Mouse (Mus musculus) lung, embryonic 15.5 days (tissue): Measurements from ENCODE around the gene Sept9. TPM values are rescaled to one million over a fixed set of nuclear protein-coding genes. Genes with fewer than 3 reads are reported as not detected.

Experiments
- ATAC-seq: fragments of 200-750 bp; cut with Nextera tagmentation; 2 replicates; pipeline ENCODE4 v1.8.0; 2017; ENCODE audit warnings: moderate number of reproducible peaks, borderline replicate concordance; ENCODE audit not compliant: low FRiP score, low TSS enrichment; ENCODE audit errors: extremely low read depth
- H3K27ac ChIP-seq: fragments of 300-500 bp; sonication (generic); 2 replicates; pipeline ENCODE4 v1.5.1; 2015; ENCODE audit warnings: moderate library complexity, mild to moderate bottlenecking, inconsistent platforms
- H3K27me3 ChIP-seq: fragments of 300-500 bp; sonication (generic); 2 replicates; pipeline ENCODE4 v1.6.1; 2015; ENCODE audit warnings: inconsistent platforms
- H3K36me3 ChIP-seq: fragments of 300-500 bp; sonication (generic); 2 replicates; pipeline ENCODE4 v1.6.1; 2015; ENCODE audit warnings: inconsistent platforms
- H3K4me1 ChIP-seq: fragments of 300-500 bp; sonication (generic); 2 replicates; pipeline ENCODE4 v1.6.1; 2015; ENCODE audit warnings: inconsistent platforms
- H3K4me2 ChIP-seq: fragments of 300-500 bp; sonication (generic); 2 replicates; pipeline ENCODE4 v1.6.1; 2015; ENCODE audit warnings: inconsistent platforms, mild to moderate bottlenecking, moderate library complexity
- H3K4me3 ChIP-seq: fragments of 300-500 bp; sonication (generic); 2 replicates; pipeline ENCODE4 v1.5.1; 2015; ENCODE audit warnings: mild to moderate bottlenecking, inconsistent platforms
- H3K9ac ChIP-seq: fragments of 300-500 bp; sonication (generic); 2 replicates; pipeline ENCODE4 v1.6.1; 2015; ENCODE audit warnings: inconsistent platforms
- H3K9me3 ChIP-seq: fragments of 300-500 bp; sonication (generic); 2 replicates; pipeline ENCODE4 v1.6.1; 2016; ENCODE audit warnings: inconsistent platforms
- WGBS: fragments of 180-500 bp; shearing (Covaris S2); methylation state at CpG from one replicate; pipeline ENCODE4 v1.1.7; 2015; 5-methylcytosine and 5-hydroxymethylcytosine counted together
- polyA plus RNA-seq: library from polyadenylated mRNA; unstranded; fragments of >200 nt; fragmentation: Nextera tagmentation; extraction: Ambion mirVana; gene quantifications from 2 replicates; pipeline ENCODE4 v1.2.1, GENCODE M21; 2015

Sept9 gene
- polyA plus RNA-seq, 1 experiment from 2014 or later: 145 TPM

DNA sequence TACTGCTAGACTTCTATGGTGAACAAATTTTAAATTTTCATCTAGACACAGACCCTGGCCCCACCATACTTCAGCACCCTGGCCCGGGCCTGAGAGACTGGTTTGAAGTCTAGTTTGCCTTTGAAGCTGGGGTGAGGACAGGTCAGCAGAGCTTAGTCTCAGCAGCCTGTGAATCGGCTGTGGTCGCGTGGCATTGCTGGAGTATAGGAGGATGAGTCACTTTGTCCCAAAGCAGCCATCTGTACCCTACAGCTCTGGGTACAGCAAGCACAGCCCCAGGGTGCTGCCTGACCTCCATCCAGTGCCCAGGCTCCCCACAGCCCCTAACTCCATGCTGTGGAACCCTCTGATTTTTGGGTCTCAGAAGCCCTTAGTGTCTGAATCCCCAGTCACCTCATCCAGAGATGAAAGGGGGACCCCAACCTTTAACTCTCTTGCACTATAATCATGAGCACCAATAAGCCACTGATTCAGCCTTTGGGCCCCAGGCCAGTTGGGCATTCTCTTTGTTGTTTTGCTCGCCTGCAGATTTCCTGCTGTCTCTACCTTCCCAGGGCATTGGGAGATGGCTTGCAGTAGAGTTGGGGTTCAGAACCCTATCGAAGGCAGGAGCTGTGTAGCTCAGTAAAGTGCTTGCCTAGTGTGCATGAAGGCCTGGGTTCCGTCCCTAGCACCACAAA is 106.2 kb downstream of the Sept9 start:
- H3K9ac ChIP-seq: no peak overlapping the region
- WGBS: 79% methylated on average over 7 of the region's 7 CpGs
- no peaks in the 10 kb centered on the region for H3K9me3 ChIP-seq
- no peak overlapping the region for H3K4me3 ChIP-seq
- H3K27me3 ChIP-seq: no peaks in the 10 kb centered on the region
- no peak for ATAC-seq
- H3K36me3 ChIP-seq: 0 out of 2 replicates have a peak, but pooled peaks cover 9% of the 10 kb centered on the region
- H3K27ac ChIP-seq: no peak overlapping the region
- peaks cover 66% of the 10 kb centered on the region for H3K4me1 ChIP-seq
- H3K4me2 ChIP-seq: no peak overlapping the region

GRCm38 (mm10) chr11:117306311-117307088 is 107.0 kb downstream of the Sept9 start:
- H3K4me2 ChIP-seq: no peak overlapping the region
- 0 out of 2 replicates have a peak, but pooled peaks cover 7% of the 10 kb centered on the region for H3K36me3 ChIP-seq
- no peak overlapping the region for H3K4me3 ChIP-seq
- ATAC-seq: no peak
- peak overlapping the region; percentile 62 for H3K27ac ChIP-seq
- 64% methylated on average over 14 of the region's 14 CpGs for WGBS
- H3K9ac ChIP-seq: no peak overlapping the region
- H3K27me3 ChIP-seq: no peaks in the 10 kb centered on the region
- H3K9me3 ChIP-seq: no peaks in the 10 kb centered on the region
- H3K4me1 ChIP-seq: peaks cover 74% of the 10 kb centered on the region

- Histone ChIP-seq H3K4me1 (peaks cover 84% of the 10 kb centered on the region), H3K9me3 (no peaks in the 10 kb centered on the region), H3K27ac (peak overlapping the region; percentile 62), H3K9ac (no peak overlapping the region), H3K27me3 (no peaks in the 10 kb centered on the region), H3K4me2 (0 out of 2 replicates have a peak overlapping the region, but pooled peaks have one; percentile 3), H3K36me3 (0 out of 2 replicates have a peak, but pooled peaks cover 7% of the 10 kb centered on the region), H3K4me3 (no peak overlapping the region)
- ATAC-seq: peak; percentile 23; the same call in 1 of the 2 replicates
- 25% methylated on average over 13 of the region's 13 CpGs for WGBS
These were observed 108.7 kb downstream of the Sept9 start for GRCm38 (mm10) chr11:117307895-117308786.

GRCm38 (mm10) chr11:117309108-117309917 is 109.9 kb downstream of the Sept9 start:
- 64% methylated on average over 17 of the region's 17 CpGs for WGBS
- Histone ChIP-seq H3K4me1 (peaks cover 94% of the 10 kb centered on the region), H3K27ac (no peak overlapping the region), H3K4me2 (no peak overlapping the region), H3K36me3 (no peaks in the 10 kb centered on the region), H3K9me3 (no peaks in the 10 kb centered on the region), H3K27me3 (no peaks in the 10 kb centered on the region), H3K9ac (no peak overlapping the region), H3K4me3 (no peak overlapping the region)
- ATAC-seq: no peak

GRCm38 (mm10) chr11:117309918-117310287 is 110.4 kb downstream of the Sept9 start:
- H3K9ac ChIP-seq: no peak overlapping the region
- no peaks in the 10 kb centered on the region for H3K27me3 ChIP-seq
- H3K27ac ChIP-seq: no peak overlapping the region
- H3K4me2 ChIP-seq: no peak overlapping the region
- no peaks in the 10 kb centered on the region for H3K9me3 ChIP-seq
- ATAC-seq: no peak
- H3K4me3 ChIP-seq: no peak overlapping the region
- 62% methylated on average over 3 of the region's 3 CpGs for whole genome bisulfite sequencing
- H3K4me1 ChIP-seq: peaks cover 96% of the 10 kb centered on the region
- H3K36me3 ChIP-seq: no peaks in the 10 kb centered on the region

DNA sequence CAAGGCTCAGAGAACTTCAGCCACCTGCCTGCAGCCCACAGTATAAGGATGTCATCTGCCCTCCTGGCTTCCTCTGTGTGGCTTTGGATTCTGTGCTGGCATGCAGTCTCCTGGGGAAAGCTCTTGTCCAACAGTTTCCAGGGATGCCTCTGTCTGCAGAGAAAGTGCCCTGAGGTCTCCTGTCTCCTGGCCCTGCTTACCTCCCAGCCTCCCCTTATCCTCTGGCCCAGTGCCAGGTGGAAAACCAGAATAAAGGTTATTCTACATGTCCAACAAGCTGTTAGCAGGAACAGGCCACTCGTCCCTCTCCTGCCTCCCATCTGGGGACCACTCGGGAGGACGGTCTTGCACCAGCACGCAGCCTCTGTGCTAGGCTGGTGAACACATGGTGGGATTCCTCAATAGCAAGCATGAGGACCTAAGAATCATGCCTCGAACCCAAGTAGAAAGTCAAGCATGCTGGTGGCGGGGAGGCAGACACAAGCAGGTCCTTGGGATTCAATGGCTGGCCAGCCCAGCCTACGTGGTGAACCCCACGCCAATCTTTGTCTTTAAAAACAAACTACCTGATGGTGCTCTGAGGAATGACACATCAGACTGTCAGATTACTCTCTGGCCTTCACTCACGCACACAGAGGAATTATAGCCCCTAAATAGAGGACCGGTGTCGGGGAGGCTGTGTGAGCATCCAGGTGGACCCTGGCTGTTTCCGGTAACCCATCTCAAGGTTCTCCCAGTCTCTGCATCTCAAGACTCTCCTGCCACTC is 111.1 kb downstream of the Sept9 start:
- H3K4me3 ChIP-seq: no peak overlapping the region
- H3K27ac ChIP-seq: peak overlapping the region; percentile 96
- H3K4me1 ChIP-seq: peaks cover 100% of the 10 kb centered on the region
- no peak overlapping the region for H3K9ac ChIP-seq
- no peaks in the 10 kb centered on the region for H3K36me3 ChIP-seq
- 74% methylated on average over 12 of the region's 12 CpGs for WGBS
- H3K4me2 ChIP-seq: no peak overlapping the region
- H3K27me3 ChIP-seq: no peaks in the 10 kb centered on the region
- H3K9me3 ChIP-seq: no peaks in the 10 kb centered on the region
- ATAC-seq: no peak

DNA sequence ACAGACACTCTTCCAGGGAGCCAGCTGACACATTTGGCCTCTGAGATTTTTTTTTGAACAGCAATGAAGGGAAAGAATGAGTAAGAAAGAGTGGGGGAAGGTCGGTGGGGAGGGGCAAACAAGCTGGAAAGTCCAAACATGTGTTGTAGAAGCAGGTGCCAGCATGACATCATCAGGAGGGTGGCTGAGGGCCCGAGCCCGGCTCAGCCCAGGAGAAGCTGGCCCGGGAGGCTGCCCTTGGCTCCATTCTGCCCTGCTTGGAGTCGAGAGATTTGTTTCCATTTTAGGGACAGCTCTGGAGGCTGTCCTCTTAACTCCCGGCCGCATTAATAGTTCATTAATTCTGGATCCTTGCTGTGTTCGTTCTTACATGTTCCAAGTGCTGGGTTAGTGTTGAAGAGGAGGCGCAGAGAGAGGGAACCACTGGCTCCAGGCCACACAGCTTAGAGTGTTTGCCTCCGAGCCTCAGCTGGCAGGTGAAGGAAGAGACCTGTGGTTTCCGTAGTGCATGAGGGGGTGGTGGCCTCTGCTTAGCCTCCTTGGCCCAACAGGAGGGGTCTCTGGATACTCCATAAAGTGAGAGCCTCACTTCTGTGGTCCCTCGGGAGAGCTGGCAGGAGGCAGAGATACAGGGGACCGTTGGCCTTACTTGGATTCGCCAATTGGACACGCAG is 111.8 kb downstream of the Sept9 start:
- ATAC-seq: no peak
- Histone ChIP-seq H3K4me1 (peaks cover 100% of the 10 kb centered on the region), H3K36me3 (no peaks in the 10 kb centered on the region), H3K9ac (no peak overlapping the region), H3K27me3 (no peaks in the 10 kb centered on the region), H3K9me3 (no peaks in the 10 kb centered on the region), H3K4me3 (no peak overlapping the region), H3K27ac (peak overlapping the region; percentile 96), H3K4me2 (0 out of 2 replicates have a peak overlapping the region, but pooled peaks have one; percentile 14)
- 28% methylated on average over 15 of the region's 15 CpGs for WGBS

DNA sequence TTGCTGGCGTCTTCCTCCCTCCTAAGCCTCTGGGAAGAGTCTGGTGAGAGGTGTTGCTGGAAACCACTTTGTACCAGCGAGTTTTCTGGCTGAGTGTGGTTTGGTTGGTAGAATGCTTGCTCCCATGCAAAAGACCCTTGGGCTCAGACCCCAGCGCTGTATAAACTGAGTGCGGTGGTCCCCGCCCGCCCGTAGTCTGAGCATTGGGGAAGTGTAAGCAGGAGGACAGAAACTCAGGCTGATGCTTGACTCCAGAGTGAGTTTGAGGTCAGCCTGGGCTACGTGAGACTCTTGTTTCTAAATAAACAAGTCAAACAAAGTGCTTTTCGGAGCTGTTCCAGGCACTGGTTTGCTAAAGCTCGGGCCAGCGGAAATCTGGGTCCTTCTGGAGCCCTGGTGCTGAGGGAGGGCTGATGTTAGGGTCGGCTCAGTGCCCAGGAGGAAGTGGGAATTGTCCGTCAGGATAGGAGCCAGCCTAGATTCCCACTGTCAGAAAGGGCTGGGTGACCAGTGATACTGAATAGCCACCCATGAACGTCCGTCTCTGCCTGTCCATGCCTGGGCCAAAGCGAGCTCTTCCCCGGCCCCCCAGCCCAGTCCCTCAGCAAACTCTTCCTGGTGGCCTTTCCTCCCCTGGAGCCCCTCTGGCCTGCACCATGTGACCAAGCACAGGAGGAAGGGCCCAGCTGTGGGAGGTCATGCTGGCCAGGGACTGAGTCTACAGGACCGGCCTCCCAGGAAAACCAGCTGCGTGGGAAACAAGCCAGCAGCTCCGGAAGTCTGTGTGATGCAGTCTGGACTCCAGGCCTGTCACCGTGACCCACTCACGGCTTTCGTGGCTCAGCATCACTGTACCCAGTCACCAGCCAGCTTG is 112.8 kb downstream of the Sept9 start:
- Histone ChIP-seq H3K9ac (no peak overlapping the region), H3K27me3 (no peaks in the 10 kb centered on the region), H3K36me3 (no peaks in the 10 kb centered on the region), H3K4me1 (peaks cover 100% of the 10 kb centered on the region), H3K4me3 (no peak overlapping the region), H3K9me3 (no peaks in the 10 kb centered on the region), H3K4me2 (peak overlapping the region; percentile 32), H3K27ac (peak overlapping the region; percentile 96)
- peak; percentile 69 for ATAC-seq
- WGBS: 25% methylated on average over 23 of the region's 23 CpGs

GRCm38 (mm10) chr11:117312936-117313335 is 113.5 kb downstream of the Sept9 start:
- Histone ChIP-seq H3K4me3 (no peak overlapping the region), H3K27me3 (no peaks in the 10 kb centered on the region), H3K9me3 (no peaks in the 10 kb centered on the region), H3K36me3 (no peaks in the 10 kb centered on the region), H3K27ac (peak overlapping the region; percentile 96), H3K4me1 (peaks cover 100% of the 10 kb centered on the region), H3K9ac (no peak overlapping the region), H3K4me2 (peak overlapping the region; percentile 32)
- WGBS: 26% methylated on average over 8 of the region's 8 CpGs
- no peak for ATAC-seq
